Mouse (Mus musculus) left cerebral cortex, adult 9 months (tissue): Measurements from ENCODE around the gene Rbm6.

ENCODE experiments used
- DNase-seq, 2 experiments: peaks; one replicate each; pipeline ENCODE4 v3.0.0; 2022; ENCODE audit warnings: low spot score in 2 of 2

Rbm6 gene

GRCm38 (mm10) chr9:107750378-107750777, 122.7 kb downstream of the Rbm6 start:
- no peak for DNase-seq

DNA sequence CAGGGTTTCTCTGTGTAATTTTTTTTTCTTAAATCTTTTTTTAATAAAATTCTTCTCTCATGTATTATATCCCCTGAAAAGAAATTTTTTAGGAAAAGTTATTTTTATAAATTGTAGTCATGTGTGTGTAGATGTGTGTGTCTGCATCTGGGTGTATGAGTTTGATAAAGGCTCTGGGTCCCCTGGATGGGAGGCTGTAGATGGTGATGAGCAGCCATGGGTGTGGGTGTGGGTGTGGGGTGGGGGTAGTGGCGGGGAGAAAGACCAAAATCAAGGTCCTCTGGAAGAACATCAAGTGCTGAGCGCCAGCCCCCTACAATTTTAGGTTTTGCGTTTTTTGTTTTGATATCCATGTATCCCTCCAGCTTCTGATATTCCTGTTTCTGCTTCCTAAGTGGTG, 125.0 kb downstream of the Rbm6 start:
- DNase-seq, result no peak

DNA sequence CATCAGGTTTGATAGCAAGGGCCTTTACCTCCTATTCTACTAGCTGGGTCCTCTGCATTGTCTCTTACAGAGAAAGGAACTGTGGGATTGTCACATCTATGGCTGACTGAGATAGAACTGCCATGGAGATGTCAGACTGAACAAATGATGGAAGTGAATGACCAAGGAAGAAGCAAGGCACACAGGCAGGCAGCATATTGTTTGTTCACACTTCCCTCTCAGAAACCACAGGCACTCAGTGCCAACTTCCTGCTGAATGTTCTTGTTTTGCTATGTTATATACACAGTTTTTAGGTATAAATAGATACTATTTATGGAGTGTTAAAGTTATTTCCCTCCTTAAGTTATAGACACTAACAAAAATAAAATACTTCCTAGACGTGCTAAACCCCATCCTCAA, 125.7 kb downstream of the Rbm6 start:
- no peak for DNase-seq

DNA sequence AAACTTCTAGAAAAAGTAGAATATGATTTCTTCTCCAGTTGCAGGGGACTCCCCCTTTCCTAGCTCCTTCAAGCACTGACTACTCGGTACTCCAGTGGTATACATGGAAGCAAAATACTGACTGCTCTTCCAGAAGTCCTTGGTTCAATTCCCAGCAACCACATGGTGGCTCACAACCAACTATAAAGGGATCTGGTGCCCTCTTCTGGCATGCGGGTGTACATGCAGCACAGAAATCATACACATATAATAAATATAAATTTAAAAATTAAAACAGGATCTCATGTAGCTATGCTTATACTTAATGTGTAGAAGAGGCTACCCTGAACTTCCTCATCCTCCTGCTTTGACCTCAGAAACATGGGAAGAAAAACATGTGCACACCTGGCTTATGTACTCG, 126.4 kb downstream of the Rbm6 start:
- no peak for DNase-seq

DNA sequence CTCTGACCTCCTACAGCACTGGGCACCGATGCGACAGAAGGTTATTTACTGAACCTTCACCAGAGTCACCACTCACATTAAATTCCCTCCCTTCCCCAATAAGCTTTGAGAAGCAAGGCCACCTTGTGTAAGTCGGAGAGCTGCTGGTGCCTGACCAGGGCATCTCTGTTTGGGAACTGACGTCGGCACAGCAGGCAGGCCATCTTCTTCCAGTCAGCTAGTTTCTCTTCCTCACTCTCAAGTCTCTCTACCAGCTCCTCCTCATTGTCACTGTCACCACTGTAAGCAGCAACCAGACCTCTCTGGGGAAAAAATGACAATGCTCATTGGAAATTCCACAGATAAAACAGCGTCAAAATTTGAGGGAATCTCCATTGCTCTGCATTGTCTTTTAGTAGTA, 129.0 kb downstream of the Rbm6 start:
- DNase-seq, result no peak

DNA sequence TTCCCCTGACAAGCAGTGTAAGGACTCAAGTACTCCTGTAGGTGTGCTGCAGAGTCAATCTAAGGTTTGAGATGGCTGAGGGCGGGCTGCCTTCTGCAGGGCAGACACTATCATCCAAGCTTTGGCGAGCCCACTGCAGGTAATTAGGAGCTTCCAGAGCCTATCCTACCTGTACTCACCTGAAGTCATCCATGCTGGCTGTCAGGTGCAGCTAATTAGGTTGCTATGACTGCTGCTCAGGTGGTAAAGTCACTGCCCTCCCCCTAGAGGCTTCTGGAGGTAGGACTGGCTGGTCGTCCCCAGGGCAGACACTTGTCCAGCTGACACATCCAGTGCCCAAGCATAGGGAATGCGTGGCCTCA, 134.2 kb downstream of the Rbm6 start:
- DNase-seq, result peak in 1 of 2 experiments; percentile 38

- DNase-seq, result peak; percentile 54 to 91
Observed at GRCm38 (mm10) chr9:107738020-107738840, 134.8 kb downstream of the Rbm6 start.

GRCm38 (mm10) chr9:107736185-107736485, 136.9 kb downstream of the Rbm6 start:
- no peak for DNase-seq

DNA sequence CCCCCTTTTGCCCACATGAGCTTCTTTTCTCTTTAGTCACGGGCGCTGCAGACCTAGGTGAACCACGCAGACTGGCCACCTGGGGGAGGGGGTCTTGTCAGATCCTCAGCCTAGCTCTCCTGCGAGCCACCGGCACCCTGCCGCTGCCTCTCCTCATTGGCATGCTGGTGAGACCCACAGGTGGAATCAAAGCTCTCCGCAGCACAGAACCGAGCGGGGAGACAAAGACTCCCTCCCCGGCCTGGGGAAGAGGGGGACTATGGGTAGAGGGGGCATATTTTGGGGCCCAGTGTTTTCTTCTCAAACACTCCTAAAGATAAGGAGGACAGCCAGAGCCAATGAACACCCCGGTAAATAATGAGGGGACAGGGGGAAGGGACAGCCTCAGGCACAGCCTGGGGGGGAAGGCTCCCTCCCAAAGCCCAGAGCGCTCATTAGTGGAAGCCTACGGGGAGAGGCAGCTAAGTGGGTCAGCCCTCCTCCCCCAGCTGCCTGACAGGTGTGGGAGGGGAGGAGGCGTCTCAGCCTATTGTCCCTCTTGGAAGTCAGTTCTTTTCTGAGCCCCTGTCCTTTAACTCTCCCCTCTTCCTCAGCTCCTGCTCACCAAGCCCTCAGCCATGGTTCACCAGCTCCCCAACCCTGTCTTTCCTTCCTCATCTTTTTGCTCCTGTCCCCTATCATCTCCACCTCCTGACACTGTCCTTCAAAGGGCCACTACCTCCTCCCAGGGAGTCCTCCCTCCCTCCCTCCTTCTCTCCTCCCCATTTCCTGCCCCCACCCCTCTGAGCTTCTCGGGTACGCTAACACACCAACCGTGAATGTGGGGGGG, 137.5 kb downstream of the Rbm6 start:
- DNase-seq, result no peak

DNA sequence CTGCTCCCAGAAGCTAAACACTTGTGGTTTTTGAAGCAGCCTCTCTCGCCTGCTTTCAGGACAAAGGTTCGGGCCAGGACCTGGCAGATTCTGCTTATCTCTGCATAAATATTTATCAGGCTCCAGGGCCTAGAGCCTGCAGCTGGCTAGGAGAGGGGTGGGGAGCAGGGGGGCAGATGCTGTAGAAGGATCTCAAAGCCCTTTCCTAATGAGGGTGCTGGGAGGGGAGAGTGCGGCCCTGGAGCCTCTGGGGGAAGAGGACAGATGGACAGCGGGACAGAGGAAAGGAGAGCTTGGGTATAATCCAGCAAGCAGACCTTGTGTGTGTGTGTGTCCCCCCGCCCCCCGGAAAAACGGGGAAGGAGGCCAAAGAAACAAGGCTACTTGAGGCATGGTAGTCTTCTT, 138.5 kb downstream of the Rbm6 start:
- DNase-seq, result no peak

DNA sequence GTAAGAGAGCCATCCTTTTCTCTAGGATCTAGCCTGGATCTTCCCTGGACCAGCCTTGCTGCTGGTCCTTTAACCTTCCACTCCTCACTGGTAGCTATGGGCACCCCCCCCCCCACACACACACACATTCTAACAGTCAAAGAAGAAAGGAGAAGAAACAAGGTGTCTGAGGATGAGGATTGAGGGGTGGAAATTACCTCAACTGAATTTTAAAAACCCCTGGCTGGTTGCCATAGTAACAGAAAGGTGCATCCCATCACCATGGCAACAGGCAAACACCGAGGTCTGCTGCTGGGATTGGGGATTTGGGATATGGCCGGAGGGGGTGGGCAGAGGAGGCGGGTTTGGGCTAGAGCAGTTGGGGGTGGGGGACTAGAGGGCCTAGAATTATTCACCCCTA, 143.3 kb downstream of the Rbm6 start:
- no peak for DNase-seq

DNA sequence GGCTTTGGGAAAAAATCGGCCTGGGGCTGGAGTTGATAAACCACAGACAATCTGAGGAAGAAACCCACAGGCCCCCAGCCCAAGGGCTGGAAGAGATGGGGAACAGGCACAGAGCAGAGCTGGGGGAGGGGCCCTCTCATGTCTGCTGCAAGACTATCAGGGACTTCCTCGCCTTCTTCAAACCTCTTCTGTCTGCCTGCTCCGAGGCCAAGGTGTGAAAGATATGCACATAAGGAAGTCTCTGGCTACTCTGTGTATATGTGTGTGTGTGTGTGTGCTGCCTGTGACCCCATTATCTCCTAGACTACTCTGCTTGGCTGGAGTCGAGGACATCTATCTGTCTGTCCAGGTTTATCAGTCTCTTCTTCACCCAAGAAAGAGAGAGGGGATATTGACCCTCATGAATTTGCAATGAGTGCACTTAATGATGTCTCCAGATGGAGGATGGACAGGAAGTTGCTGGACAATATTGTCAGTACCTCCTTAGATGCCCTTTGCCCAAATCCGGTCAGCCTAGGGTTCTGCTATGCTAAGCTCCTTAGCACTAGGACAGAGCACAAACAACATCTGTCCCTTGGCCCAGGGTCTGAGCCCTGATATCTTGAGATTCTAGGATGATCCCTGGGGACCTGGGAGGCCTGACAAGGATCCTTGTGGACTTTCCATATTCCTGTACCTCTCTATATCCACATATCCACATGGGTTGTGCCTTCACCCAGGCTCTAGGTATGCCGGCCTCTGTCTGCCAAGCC, 143.9 kb downstream of the Rbm6 start:
- DNase-seq, result no peak

- DNase-seq, result no peak
Observed at GRCm38 (mm10) chr9:107727041-107727440, 146.0 kb downstream of the Rbm6 start.

DNA sequence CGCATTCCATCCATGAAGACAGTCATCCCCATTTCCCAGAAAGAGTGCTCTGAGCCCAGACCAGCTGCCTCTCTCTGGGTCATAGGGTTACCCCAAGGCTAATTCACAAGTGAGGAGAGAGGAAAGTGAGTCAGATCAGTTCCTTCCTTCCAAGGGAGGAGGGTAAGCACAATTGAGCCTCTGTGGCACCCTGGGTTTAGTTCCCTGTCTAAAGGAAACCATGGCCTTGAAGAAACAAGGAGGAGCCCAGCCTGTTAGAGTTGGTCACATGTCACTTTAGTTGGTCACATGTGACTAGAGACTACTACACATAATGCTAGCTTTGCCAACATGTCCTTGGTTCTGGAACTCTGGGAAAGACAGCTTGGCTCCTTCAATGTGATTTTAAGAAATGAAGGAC, 148.2 kb downstream of the Rbm6 start:
- no peak for DNase-seq

- DNase-seq, result no peak
Observed at GRCm38 (mm10) chr9:107723794-107724531, 149.1 kb downstream of the Rbm6 start.
